Mouse (Mus musculus): Measurements from ENCODE around the gene Ddx59. TPM values are rescaled to one million over a fixed set of nuclear protein-coding genes. Genes with fewer than 3 reads are reported as not detected.

Gene Ddx59
- total and polyA plus RNA-seq, 2 experiments from 2014 or later: 15.0 to 15.8 TPM

- no peak overlapping the region for H3K4me2 ChIP-seq (ENCODE audit: low read depth, low read length)
- H3K4me3 ChIP-seq (ENCODE audit: low read length): no peak overlapping the region
- H3K36me3 ChIP-seq (ENCODE audit: insufficient read depth, low read length): no peaks in the 10 kb centered on the region
- TF ChIP-seq CTCF (IDR thresholded peaks at IDR 0.05; ENCODE audit: low read depth): no peak
- H3K27ac ChIP-seq: no peak overlapping the region
- 44% methylated on average over 5 of the region's 6 CpGs for WGBS
- no peaks in the 10 kb centered on the region for H3K4me1 ChIP-seq (ENCODE audit: insufficient read depth, low read length)
- H3K9ac ChIP-seq (replicated peaks; ENCODE audit: low read length): no peak overlapping the region
- no peaks in the 10 kb centered on the region for H3K27me3 ChIP-seq (ENCODE audit: insufficient read depth, low read length)
- no peaks in the 10 kb centered on the region for H3K9me3 ChIP-seq (ENCODE audit: low read length)
- no peak for DNase-seq (ENCODE audit: low spot score)
- ATAC-seq: no peak
These were observed 28.2 kb upstream of the Ddx59 start for GRCm38 (mm10) chr1:136386914-136387313.

- Histone ChIP-seq H3K9ac (replicated peaks; ENCODE audit: low read length) (no peak overlapping the region), H3K27me3 (ENCODE audit: insufficient read depth, low read length) (no peaks in the 10 kb centered on the region), H3K4me2 (ENCODE audit: low read depth, low read length) (peak overlapping the region; percentile 34; the same call in 1 of the 2 replicates), H3K36me3 (ENCODE audit: insufficient read depth, low read length) (no peaks in the 10 kb centered on the region), H3K9me3 (ENCODE audit: low read length) (no peaks in the 10 kb centered on the region), H3K27ac (no peak overlapping the region), H3K4me1 (ENCODE audit: insufficient read depth, low read length) (no peaks in the 10 kb centered on the region), H3K4me3 (ENCODE audit: low read length) (no peak overlapping the region)
- DNase-seq (ENCODE audit: low spot score) (peak; percentile 71), ATAC-seq (peak; percentile 68; the same call in 1 of the 2 replicates)
- no peak for TF ChIP-seq CTCF (IDR thresholded peaks at IDR 0.05; ENCODE audit: low read depth)
- 28% methylated on average over 10 of the region's 10 CpGs for WGBS
These were observed 20.6 kb upstream of the Ddx59 start for GRCm38 (mm10) chr1:136394506-136394905.

GRCm38 (mm10) chr1:136395073-136395472 lies 20.0 kb upstream of the Ddx59 start:
- WGBS: 41% methylated on average over 5 of the region's 5 CpGs
- ATAC-seq: no peak
- no peaks in the 10 kb centered on the region for H3K4me1 ChIP-seq (ENCODE audit: insufficient read depth, low read length)

GRCm38 (mm10) chr1:136401281-136401680 lies 13.8 kb upstream of the Ddx59 start:
- DNase-seq (ENCODE audit: low spot score) (no peak), ATAC-seq (no peak)
- 69% methylated on average over 8 of the region's 8 CpGs for WGBS
- Histone ChIP-seq H3K9me3 (ENCODE audit: low read length) (0 out of 2 replicates have a peak, but pooled peaks cover 3% of the 10 kb centered on the region), H3K27ac (no peak overlapping the region), H3K4me2 (ENCODE audit: low read depth, low read length) (no peak overlapping the region), H3K36me3 (ENCODE audit: insufficient read depth, low read length) (no peaks in the 10 kb centered on the region), H3K4me1 (ENCODE audit: insufficient read depth, low read length) (no peaks in the 10 kb centered on the region), H3K9ac (replicated peaks; ENCODE audit: low read length) (no peak overlapping the region), H3K4me3 (ENCODE audit: low read length) (no peak overlapping the region), H3K27me3 (ENCODE audit: insufficient read depth, low read length) (no peaks in the 10 kb centered on the region)
- no peak for TF ChIP-seq CTCF (IDR thresholded peaks at IDR 0.05; ENCODE audit: low read depth)

More at GRCm38 (mm10) chr1:136395073-136395472, 20.0 kb upstream of the Ddx59 start:
- H3K27me3 ChIP-seq (ENCODE audit: insufficient read depth, low read length): no peaks in the 10 kb centered on the region
- H3K36me3 ChIP-seq (ENCODE audit: insufficient read depth, low read length): no peaks in the 10 kb centered on the region
- no peak overlapping the region for H3K27ac ChIP-seq
- DNase-seq (ENCODE audit: low spot score): no peak
- no peak for TF ChIP-seq CTCF (IDR thresholded peaks at IDR 0.05; ENCODE audit: low read depth)
- H3K9me3 ChIP-seq (ENCODE audit: low read length): no peaks in the 10 kb centered on the region
- peak overlapping the region; percentile 34; the same call in 1 of the 2 replicates for H3K4me2 ChIP-seq (ENCODE audit: low read depth, low read length)
- H3K9ac ChIP-seq (replicated peaks; ENCODE audit: low read length): no peak overlapping the region
- H3K4me3 ChIP-seq (ENCODE audit: low read length): no peak overlapping the region

- H3K9me3 ChIP-seq (ENCODE audit: low read length): 0 out of 2 replicates have a peak, but pooled peaks cover 3% of the 10 kb centered on the region
- H3K4me3 ChIP-seq (ENCODE audit: low read length): no peak overlapping the region
- 97% methylated on average over 2 of the region's 2 CpGs for WGBS
- H3K27ac ChIP-seq: no peak overlapping the region
- TF ChIP-seq CTCF (IDR thresholded peaks at IDR 0.05; ENCODE audit: low read depth): no peak
- H3K36me3 ChIP-seq (ENCODE audit: insufficient read depth, low read length): no peaks in the 10 kb centered on the region
- ATAC-seq (no peak), DNase-seq (ENCODE audit: low spot score) (no peak)
- H3K4me1 ChIP-seq (ENCODE audit: insufficient read depth, low read length): no peaks in the 10 kb centered on the region
- H3K9ac ChIP-seq (replicated peaks; ENCODE audit: low read length): no peak overlapping the region
- no peaks in the 10 kb centered on the region for H3K27me3 ChIP-seq (ENCODE audit: insufficient read depth, low read length)
- no peak overlapping the region for H3K4me2 ChIP-seq (ENCODE audit: low read depth, low read length)
These were observed 5.4 kb upstream of the Ddx59 start for GRCm38 (mm10) chr1:136409631-136410030.

- Histone ChIP-seq H3K36me3 (ENCODE audit: insufficient read depth, low read length) (no peaks in the 10 kb centered on the region), H3K27ac (no peak overlapping the region), H3K9me3 (ENCODE audit: low read length) (no peaks in the 10 kb centered on the region), H3K27me3 (ENCODE audit: insufficient read depth, low read length) (no peaks in the 10 kb centered on the region), H3K4me2 (ENCODE audit: low read depth, low read length) (peak overlapping the region; percentile 60), H3K9ac (replicated peaks; ENCODE audit: low read length) (peak overlapping the region; percentile 87; the same call in 1 of the 2 replicates), H3K4me3 (ENCODE audit: low read length) (peak overlapping the region; percentile 78), H3K4me1 (ENCODE audit: insufficient read depth, low read length) (no peaks in the 10 kb centered on the region)
- ATAC-seq (no peak), DNase-seq (ENCODE audit: low spot score) (no peak)
- 46% methylated on average over 2 of the region's 2 CpGs for WGBS
- no peak for TF ChIP-seq CTCF (IDR thresholded peaks at IDR 0.05; ENCODE audit: low read depth)
These were observed 670 bp downstream of the Ddx59 start for GRCm38 (mm10) chr1:136415756-136416126.

- H3K9ac ChIP-seq (replicated peaks; ENCODE audit: low read length): no peak overlapping the region
- WGBS: 93% methylated on average over 6 of the region's 6 CpGs
- DNase-seq (ENCODE audit: low spot score): no peak
- no peak overlapping the region for H3K4me2 ChIP-seq (ENCODE audit: low read depth, low read length)
- no peaks in the 10 kb centered on the region for H3K36me3 ChIP-seq (ENCODE audit: insufficient read depth, low read length)
- no peaks in the 10 kb centered on the region for H3K9me3 ChIP-seq (ENCODE audit: low read length)
- H3K4me3 ChIP-seq (ENCODE audit: low read length): no peak overlapping the region
- no peak overlapping the region for H3K27ac ChIP-seq
- TF ChIP-seq CTCF (IDR thresholded peaks at IDR 0.05; ENCODE audit: low read depth): no peak
- no peaks in the 10 kb centered on the region for H3K4me1 ChIP-seq (ENCODE audit: insufficient read depth, low read length)
- ATAC-seq: no peak
- no peaks in the 10 kb centered on the region for H3K27me3 ChIP-seq (ENCODE audit: insufficient read depth, low read length)
These were observed 3.3 kb downstream of the Ddx59 start for GRCm38 (mm10) chr1:136418393-136418792.
